In genomic region chr12:55229626-55230519, GRCm38 (mm10) we compare ENCODE assay signal across 8 mouse cellular contexts. TPM values are rescaled to one million over a fixed set of nuclear protein-coding genes. Genes with fewer than 3 reads are reported as not detected.
DNase-seq lines count a peak whose midpoint lies in the region; ATAC-seq and TF ChIP-seq lines count a peak whose summit lies in the region.
"Not testable (repeated sequence)": the region's sequence is repeated elsewhere in the genome, so short reads cannot be mapped to it uniquely, and the experiment has no call there.

Srp54c (plus strand) TSS chr12:55230168.

- peak; percentile 99 for ATAC-seq in hindbrain, embryonic 11.5 days (ENCODE audit: low FRiP score)
- ATAC-seq in liver, embryonic 12.5 days: peak; percentile 97
- ATAC-seq in midbrain, embryonic 14.5 days (ENCODE audit: low FRiP score, low TSS enrichment): peak; percentile 99

- H3K4me1 ChIP-seq in erythroblast, embryonic 14.5 days (ENCODE audit: control insufficient read depth); hindbrain, embryonic 11.5 days (replicated peaks; ENCODE audit: control insufficient read depth, insufficient read depth, low read length); liver, embryonic 12.5 days; midbrain, embryonic 14.5 days (ENCODE audit: control insufficient read depth, insufficient read depth, low read length); thymus, adult 2 months (replicated peaks; ENCODE audit: control insufficient read depth, insufficient read depth, low read length): not testable (repeated sequence)

- not testable (repeated sequence) for H3K4me2 ChIP-seq in hindbrain, embryonic 11.5 days (replicated peaks; ENCODE audit: low read depth, low read length)
- peak within 1 kb of the TSS; percentile 40; the same call in 1 of the 2 replicates for H3K4me2 ChIP-seq in liver, embryonic 12.5 days
- H3K4me2 ChIP-seq in midbrain, embryonic 14.5 days (ENCODE audit: low read length): 0 out of 2 replicates have a peak within 1 kb of the TSS, but pooled peaks have one; percentile 27

- H3K27ac ChIP-seq in hindbrain, embryonic 11.5 days (ENCODE audit: low read depth, low read length); midbrain, embryonic 14.5 days (replicated peaks; ENCODE audit: low read depth, low read length); thymus, adult 2 months (ENCODE audit: control insufficient read depth, insufficient read depth, low read length): not testable (repeated sequence)
- H3K27ac ChIP-seq in liver, embryonic 12.5 days: peak within 1 kb of the TSS; percentile 75

- not testable (repeated sequence) for H3K36me3 ChIP-seq in erythroblast, embryonic 14.5 days (ENCODE audit: control insufficient read depth); hindbrain, embryonic 11.5 days (ENCODE audit: control insufficient read depth, insufficient read depth, low read length); liver, embryonic 12.5 days; midbrain, embryonic 14.5 days (ENCODE audit: control insufficient read depth, insufficient read depth, low read length); thymus, adult 2 months (ENCODE audit: control insufficient read depth, insufficient read depth, low read length)

- H3K27me3 ChIP-seq in erythroblast, embryonic 14.5 days (ENCODE audit: control insufficient read depth); hindbrain, embryonic 11.5 days (ENCODE audit: control insufficient read depth, insufficient read depth, low read length); liver, embryonic 12.5 days (replicated peaks); midbrain, embryonic 14.5 days (ENCODE audit: control insufficient read depth, insufficient read depth, low read length); thymus, adult 2 months (ENCODE audit: control insufficient read depth, insufficient read depth, low read length): not testable (repeated sequence)

- TF ChIP-seq POLR2A in thymus, adult 2 months (IDR thresholded peaks at IDR 0.05; ENCODE audit: control insufficient read depth, extremely low read depth, insufficient read depth, low read length, poor library complexity): not testable (repeated sequence)

- not testable (repeated sequence) for H3K9ac ChIP-seq in hindbrain, embryonic 11.5 days (ENCODE audit: low read depth, low read length); midbrain, embryonic 14.5 days (replicated peaks; ENCODE audit: low read length)
- peak within 1 kb of the TSS; percentile 62 for H3K9ac ChIP-seq in liver, embryonic 12.5 days

- no CpG with 5 or more reads among the region's 57 CpGs for WGBS in hindbrain, embryonic 11.5 days
- no CpG with 5 or more reads among the region's 57 CpGs for WGBS in liver, embryonic 12.5 days (ENCODE audit: insufficient replicate concordance)
- no CpG with 5 or more reads among the region's 57 CpGs for WGBS in midbrain, embryonic 14.5 days
- WGBS in thymus, adult 2 months: no CpG with 5 or more reads among the region's 57 CpGs

- H3K9me3 ChIP-seq in erythroblast, embryonic 14.5 days (ENCODE audit: control insufficient read depth, low read length); hindbrain, embryonic 11.5 days (ENCODE audit: control insufficient read depth, low read length); liver, embryonic 12.5 days (replicated peaks); midbrain, embryonic 14.5 days (ENCODE audit: control insufficient read depth, low read length): not testable (repeated sequence)

- TF ChIP-seq CTCF in thymus, adult 2 months (IDR thresholded peaks at IDR 0.05; ENCODE audit: borderline replicate concordance, control insufficient read depth, extremely low read depth, insufficient read depth, low read length, poor library complexity): not testable (repeated sequence)

- H3K4me3 ChIP-seq in erythroblast, embryonic 14.5 days (replicated peaks): peak within 1 kb of the TSS; percentile 61
- peak within 1 kb of the TSS; percentile 30 for H3K4me3 ChIP-seq in hindbrain, embryonic 11.5 days (ENCODE audit: low read depth, low read length)
- peak within 1 kb of the TSS; percentile 57 for H3K4me3 ChIP-seq in liver, embryonic 12.5 days
- peak within 1 kb of the TSS; percentile 26 for H3K4me3 ChIP-seq in midbrain, embryonic 14.5 days (replicated peaks; ENCODE audit: low read depth, low read length)
- peak within 1 kb of the TSS; percentile 49 for H3K4me3 ChIP-seq in thymus, adult 2 months (ENCODE audit: control insufficient read depth, insufficient read depth, low read length)

- not testable (repeated sequence) for DNase-seq in adrenal gland, postnatal 14 days; gonadal fat pad, adult 2 months (ENCODE audit: low read depth); hindbrain, embryonic 11.5 days (ENCODE audit: low spot score); layer of hippocampus, postnatal 10 days (ENCODE audit: low spot score in 2 of 2); midbrain, embryonic 14.5 days; thymus, adult 2 months

RNA-seq across cellular contexts. Expression of gene Srp54c, which starts in this region (rescaled TPM):
- total RNA-seq in adrenal gland, postnatal 14 days (2021): 46.9 and 55.8 TPM in 2 replicates
- 0.13 and 0.14 TPM in 2 replicates for polyA plus RNA-seq in erythroblast, embryonic 14.5 days (2012)
- polyA plus RNA-seq in gonadal fat pad, adult 2 months (2012; rRNA removed): 14.4 and 14.9 TPM in 2 replicates
- polyA plus RNA-seq in hindbrain, embryonic 11.5 days (2014; fragmentation: Nextera tagmentation; extraction: Ambion mirVana): 75.1 and 80.6 TPM in 2 replicates
- total RNA-seq in layer of hippocampus, postnatal 10 days (2021): 10 to 100 TPM; 35.2 to 41.0 TPM
- polyA plus RNA-seq in liver, embryonic 12.5 days (2016; fragmentation: Nextera tagmentation; extraction: Ambion mirVana): 49.3 and 51.6 TPM in 2 replicates
- polyA plus RNA-seq in midbrain, embryonic 14.5 days (2014; fragmentation: Nextera tagmentation; extraction: Ambion mirVana): 79.0 and 86.1 TPM in 2 replicates
- polyA plus RNA-seq in thymus, adult 2 months (2012; rRNA removed): 8.0 and 8.1 TPM in 2 replicates
